Mouse (Mus musculus) spleen, adult 2 months (tissue): Measurements from ENCODE around the gene Ppfia4.

Experiments used
- CTCF ChIP-seq: fragments of 200-500 bp; IDR thresholded peaks from 2 replicates; pipeline ENCODE4 v1.5.1; 2011; ENCODE audit warnings: mild to moderate bottlenecking, inconsistent platforms; ENCODE audit not compliant: insufficient read depth, insufficient read length, insufficient replicate concordance; ENCODE audit errors: extremely low read depth
- POLR2A ChIP-seq: fragments of 200-500 bp; IDR thresholded peaks from 2 replicates; pipeline ENCODE4 v1.6.1; 2011; ENCODE audit warnings: low read depth, low read length, inconsistent platforms

- no peak for TF ChIP-seq CTCF
- no peak for TF ChIP-seq POLR2A
Measured at GRCm38 (mm10) chr1:134315181-134315580, 17.5 kb downstream of the Ppfia4 start.
